Mouse (Mus musculus): ENCODE measurements around the gene Endod1. TPM values are rescaled to one million over a fixed set of nuclear protein-coding genes. Genes with fewer than 3 reads are reported as not detected.

Gene Endod1
- total RNA-seq (2012; rRNA removed): 7.6 and 8.9 TPM in 2 replicates

- peaks cover 2 to 10% of the 10 kb centered on the region in 2 experiments; a peak in 2 of 4 replicates for H3K4me1 ChIP-seq (ENCODE audit: control insufficient read depth in 2 of 2, insufficient read depth in 2 of 2, low read length in 2 of 2, poor library complexity in 1 of 2)
- DNase-seq (ENCODE audit: low read depth, low spot score): peak; percentile 40
- no peak within 1 kb of the TSS for H3K27ac ChIP-seq (ENCODE audit: insufficient read depth, low read depth, low read length, poor library complexity, severe bottlenecking)
- in situ Hi-C loops (cut with MboI; ENCODE audit: low sequenced_read_pairs in 2 of 2, unreplicated experiment in 2 of 2): no loop called here
- H3K9me3 ChIP-seq (ENCODE audit: control insufficient read depth, insufficient read depth, low read depth, low read length): no peaks in the 10 kb centered on the region
- H3K36me3 ChIP-seq (ENCODE audit: control insufficient read depth, insufficient read depth, low read length, poor library complexity, severe bottlenecking): peaks cover 2% of the 10 kb centered on the region; the same call in 1 of the 2 replicates
- H3K9ac ChIP-seq (ENCODE audit: insufficient read depth, low read depth, low read length, poor library complexity, severe bottlenecking): peak within 1 kb of the TSS; percentile 75
- no peak for TF ChIP-seq HCFC1 (IDR thresholded peaks at IDR 0.05; ENCODE audit: borderline replicate concordance, insufficient read depth, low read length)
- TF ChIP-seq ZNF384 (IDR thresholded peaks at IDR 0.05; ENCODE audit: low read depth, low read length): no peak
- TF ChIP-seq ZC3H11A (IDR thresholded peaks at IDR 0.05; ENCODE audit: borderline replicate concordance, low read depth, low read length): no peak
- TF ChIP-seq CHD2 (IDR thresholded peaks at IDR 0.05; ENCODE audit: low read depth, low read length): no peak
- TF ChIP-seq MAFK (IDR thresholded peaks at IDR 0.05; ENCODE audit: insufficient read depth, low read depth, low read length): no peak
- H3K4me3 ChIP-seq (ENCODE audit: insufficient read depth in 1 of 2, low read depth in 1 of 2, low read length in 2 of 2, poor library complexity in 1 of 2, severe bottlenecking in 1 of 2): peak within 1 kb of the TSS; percentile 73 to 78
Observed at GRCm38 (mm10) chr9:14381353-14382055, at the start of gene Endod1. Gene Endod1, minus strand, starts transcription at chr9:14381507.

- Histone ChIP-seq H3K4me1 (ENCODE audit: control insufficient read depth in 2 of 2, insufficient read depth in 2 of 2, low read length in 2 of 2, poor library complexity in 1 of 2) (no peaks in the 10 kb centered on the region), H3K36me3 (ENCODE audit: control insufficient read depth, insufficient read depth, low read length, poor library complexity, severe bottlenecking) (no peaks in the 10 kb centered on the region), H3K9me3 (ENCODE audit: control insufficient read depth, insufficient read depth, low read depth, low read length) (no peaks in the 10 kb centered on the region), H3K27ac (ENCODE audit: insufficient read depth, low read depth, low read length, poor library complexity, severe bottlenecking) (no peak overlapping the region), H3K9ac (ENCODE audit: insufficient read depth, low read depth, low read length, poor library complexity, severe bottlenecking) (no peak overlapping the region), H3K4me3 (ENCODE audit: insufficient read depth in 1 of 2, low read depth in 1 of 2, low read length in 2 of 2, poor library complexity in 1 of 2, severe bottlenecking in 1 of 2) (no peak overlapping the region)
- no peak for TF ChIP-seq HCFC1 (IDR thresholded peaks at IDR 0.05; ENCODE audit: borderline replicate concordance, insufficient read depth, low read length)
- no peak for TF ChIP-seq ZNF384 (IDR thresholded peaks at IDR 0.05; ENCODE audit: low read depth, low read length)
- no peak for TF ChIP-seq ZC3H11A (IDR thresholded peaks at IDR 0.05; ENCODE audit: borderline replicate concordance, low read depth, low read length)
- no peak for TF ChIP-seq MAFK (IDR thresholded peaks at IDR 0.05; ENCODE audit: insufficient read depth, low read depth, low read length)
- DNase-seq (ENCODE audit: low read depth, low spot score): no peak
- in situ Hi-C loops (cut with MboI; ENCODE audit: low sequenced_read_pairs in 2 of 2, unreplicated experiment in 2 of 2): no loop called here
Observed at GRCm38 (mm10) chr9:14409153-14409552, 27.8 kb upstream of the Endod1 start.

- Histone ChIP-seq H3K9ac (ENCODE audit: insufficient read depth, low read depth, low read length, poor library complexity, severe bottlenecking) (no peak overlapping the region), H3K27ac (ENCODE audit: insufficient read depth, low read depth, low read length, poor library complexity, severe bottlenecking) (no peak overlapping the region), H3K9me3 (ENCODE audit: control insufficient read depth, insufficient read depth, low read depth, low read length) (no peaks in the 10 kb centered on the region), H3K4me3 (ENCODE audit: insufficient read depth in 1 of 2, low read depth in 1 of 2, low read length in 2 of 2, poor library complexity in 1 of 2, severe bottlenecking in 1 of 2) (no peak overlapping the region), H3K4me1 (ENCODE audit: control insufficient read depth in 2 of 2, insufficient read depth in 2 of 2, low read length in 2 of 2, poor library complexity in 1 of 2) (no peaks in the 10 kb centered on the region), H3K36me3 (ENCODE audit: control insufficient read depth, insufficient read depth, low read length, poor library complexity, severe bottlenecking) (no peaks in the 10 kb centered on the region)
- no peak for TF ChIP-seq MAFK (IDR thresholded peaks at IDR 0.05; ENCODE audit: insufficient read depth, low read depth, low read length)
- TF ChIP-seq ZC3H11A (IDR thresholded peaks at IDR 0.05; ENCODE audit: borderline replicate concordance, low read depth, low read length): no peak
- no peak for TF ChIP-seq ZNF384 (IDR thresholded peaks at IDR 0.05; ENCODE audit: low read depth, low read length)
- no peak for TF ChIP-seq CHD2 (IDR thresholded peaks at IDR 0.05; ENCODE audit: low read depth, low read length)
- TF ChIP-seq HCFC1 (IDR thresholded peaks at IDR 0.05; ENCODE audit: borderline replicate concordance, insufficient read depth, low read length): no peak
- no peak for DNase-seq (ENCODE audit: low read depth, low spot score)
- in situ Hi-C loops (cut with MboI; ENCODE audit: low sequenced_read_pairs in 2 of 2, unreplicated experiment in 2 of 2): no loop called here
Observed at GRCm38 (mm10) chr9:14408044-14408443, 26.7 kb upstream of the Endod1 start.

- Histone ChIP-seq H3K9ac (ENCODE audit: insufficient read depth, low read depth, low read length, poor library complexity, severe bottlenecking) (no peak overlapping the region), H3K27ac (ENCODE audit: insufficient read depth, low read depth, low read length, poor library complexity, severe bottlenecking) (no peak overlapping the region), H3K36me3 (ENCODE audit: control insufficient read depth, insufficient read depth, low read length, poor library complexity, severe bottlenecking) (no peaks in the 10 kb centered on the region), H3K4me3 (ENCODE audit: insufficient read depth in 1 of 2, low read depth in 1 of 2, low read length in 2 of 2, poor library complexity in 1 of 2, severe bottlenecking in 1 of 2) (no peak overlapping the region), H3K9me3 (ENCODE audit: control insufficient read depth, insufficient read depth, low read depth, low read length) (no peaks in the 10 kb centered on the region), H3K4me1 (ENCODE audit: control insufficient read depth in 2 of 2, insufficient read depth in 2 of 2, low read length in 2 of 2, poor library complexity in 1 of 2) (no peaks in the 10 kb centered on the region)
- no peak for DNase-seq (ENCODE audit: low read depth, low spot score)
- TF ChIP-seq MAFK (IDR thresholded peaks at IDR 0.05; ENCODE audit: insufficient read depth, low read depth, low read length) (no peak), ZC3H11A (IDR thresholded peaks at IDR 0.05; ENCODE audit: borderline replicate concordance, low read depth, low read length) (no peak), CHD2 (IDR thresholded peaks at IDR 0.05; ENCODE audit: low read depth, low read length) (no peak), ZNF384 (IDR thresholded peaks at IDR 0.05; ENCODE audit: low read depth, low read length) (no peak), HCFC1 (IDR thresholded peaks at IDR 0.05; ENCODE audit: borderline replicate concordance, insufficient read depth, low read length) (no peak)
- in situ Hi-C loops (cut with MboI; ENCODE audit: low sequenced_read_pairs in 2 of 2, unreplicated experiment in 2 of 2): no loop called here
Observed at GRCm38 (mm10) chr9:14406056-14406455, 24.7 kb upstream of the Endod1 start.
